8 mouse cellular contexts compared by ENCODE assay signal in genomic region chr1:133421975-133422570, GRCm38 (mm10). TPM values are rescaled to one million over a fixed set of nuclear protein-coding genes. Genes with fewer than 3 reads are reported as not detected.
A peak's percentile ranks its signal among the peaks of the same experiment; 100 is the strongest.
DNase-seq lines count a peak whose midpoint lies in the region; ATAC-seq and TF ChIP-seq lines count a peak whose summit lies in the region.

No protein-coding gene starts in this region.

- peaks cover 65% of the 10 kb centered on the region for H3K27me3 ChIP-seq in liver, embryonic 13.5 days

- TF ChIP-seq CTCF in gastrocnemius, adult 2 months (IDR thresholded peaks at IDR 0.05): peak; percentile 28

- H3K9me3 ChIP-seq in liver, embryonic 13.5 days (replicated peaks): no peaks in the 10 kb centered on the region

- ATAC-seq in liver, embryonic 13.5 days (ENCODE audit: low read depth): no peak

- H3K4me2 ChIP-seq in liver, embryonic 13.5 days: peak overlapping the region; percentile 66

- H3K27ac ChIP-seq in gastrocnemius, adult 2 months: peak overlapping the region; percentile 91
- H3K27ac ChIP-seq in liver, embryonic 13.5 days: no peak overlapping the region

- intact Hi-C loops in gastrocnemius, adult 2 months (cut with DNase I): loop anchor here (2.0 kb wide), 1 partner anchor 39 kb away; no protein-coding TSS in a partner anchor
- intact Hi-C loops in gastrocnemius, postnatal 14 days (cut with DNase I; ENCODE audit: low total_unique reads): loop anchor here (5.0 kb wide), 1 partner anchor 35 kb away; no protein-coding TSS in a partner anchor

- peak overlapping the region; percentile 94 for H3K4me3 ChIP-seq in gastrocnemius, adult 2 months
- H3K4me3 ChIP-seq in liver, embryonic 13.5 days (replicated peaks): peak overlapping the region; percentile 62

- H3K4me1 ChIP-seq in liver, embryonic 13.5 days (replicated peaks): peaks cover 37% of the 10 kb centered on the region

- DNase-seq in gastrocnemius, adult 2 months: no peak
- no peak for DNase-seq in gastrocnemius, postnatal 14 days
- DNase-seq in thymus, postnatal 4 days: peak; percentile 28
- DNase-seq in thymus, postnatal 25 days: no peak
- DNase-seq in liver, embryonic 13.5 days: no peak
- no peak for DNase-seq in adrenal gland, postnatal 36 days
- no peak for DNase-seq in frontal cortex, postnatal 14 days (ENCODE audit: low spot score in 2 of 2)
- no peak for DNase-seq in embryo, embryonic 10 days (ENCODE audit: low spot score)

- WGBS in liver, embryonic 13.5 days (ENCODE audit: insufficient replicate concordance): 49% methylated on average over 16 of the region's 16 CpGs

- no peak overlapping the region for H3K9ac ChIP-seq in liver, embryonic 13.5 days

- H3K36me3 ChIP-seq in liver, embryonic 13.5 days: no peaks in the 10 kb centered on the region

RNA-seq across cellular contexts. Expression of gene Sox13, which starts 2.1 kb away (rescaled TPM):
- total RNA-seq in gastrocnemius, adult 2 months (2021): 10 to 100 TPM in 1 of 2 experiments, 1 to 10 TPM in 1; 8.9 to 12.4 TPM
- total RNA-seq in gastrocnemius, postnatal 14 days (2021): 10 to 100 TPM in 1 of 2 experiments, 1 to 10 TPM in 1; 9.7 to 10.9 TPM
- 1.3 and 1.5 TPM in 2 replicates for polyA plus RNA-seq in liver, embryonic 13.5 days (2015; fragmentation: Nextera tagmentation; extraction: Ambion mirVana)
- 10 to 100 TPM; 12.6 to 17.5 TPM for total RNA-seq in adrenal gland, postnatal 36 days (2021)

RNA-seq across cellular contexts. Expression of gene Etnk2, which starts 58.7 kb away (rescaled TPM):
- total RNA-seq in gastrocnemius, adult 2 months (2021): under 1 TPM; 0.10 to 0.20 TPM
- under 1 TPM; 0.13 to 0.23 TPM for total RNA-seq in gastrocnemius, postnatal 14 days (2021)
- 4.3 and 4.8 TPM in 2 replicates for polyA plus RNA-seq in liver, embryonic 13.5 days (2015; fragmentation: Nextera tagmentation; extraction: Ambion mirVana)
- total RNA-seq in adrenal gland, postnatal 36 days (2021): 10 to 100 TPM in 1 of 2 experiments, 1 to 10 TPM in 1; 4.6 to 24.7 TPM

Comparison
In these comparisons a context has a peak if more than half of its experiments do, and no peak if none do; other contexts are left out.
1. RNA of gene Etnk2, which starts 58.7 kb away (total RNA-seq): 4.6 to 24.7 TPM in adrenal gland, postnatal 36 days; 0.13 to 0.23 TPM in gastrocnemius, postnatal 14 days and 0.10 to 0.20 TPM in gastrocnemius, adult 2 months; every median in the first group is over 4 times any median in the second.